Mouse (Mus musculus) stomach, embryonic 14.5 days (tissue): ENCODE data around the gene Dusp27. TPM values are rescaled to one million over a fixed set of nuclear protein-coding genes. Genes with fewer than 3 reads are reported as not detected.

ENCODE experiments used
- ATAC-seq: fragments of 200-750 bp; cut with Nextera tagmentation; 2 replicates; pipeline ENCODE4 v1.8.0; 2017; ENCODE audit warnings: low read depth, moderate TSS enrichment; ENCODE audit not compliant: insufficient number of reproducible peaks, insufficient read depth, low FRiP score
- H3K27ac ChIP-seq: fragments of 300-500 bp; sonication (generic); 2 replicates; pipeline ENCODE4 v1.5.1; 2014; ENCODE audit warnings: mild to moderate bottlenecking, low read length, moderate library complexity, mixed read lengths
- H3K27me3 ChIP-seq: fragments of 300-500 bp; sonication (generic); 2 replicates; pipeline ENCODE4 v1.6.1; 2014; ENCODE audit warnings: low read length, control low read depth, mixed read lengths; ENCODE audit not compliant: control insufficient read depth, insufficient read depth
- H3K36me3 ChIP-seq: fragments of 300-500 bp; sonication (generic); 2 replicates; pipeline ENCODE4 v1.6.1; 2014; ENCODE audit warnings: mild to moderate bottlenecking, control low read depth, low read length, moderate library complexity, mixed read lengths; ENCODE audit not compliant: control insufficient read depth, insufficient read depth
- H3K4me1 ChIP-seq: fragments of 300-500 bp; sonication (generic); 2 replicates; pipeline ENCODE4 v1.6.1; 2014; ENCODE audit warnings: low read length, control low read depth, mixed read lengths; ENCODE audit not compliant: control insufficient read depth, insufficient read depth
- H3K4me2 ChIP-seq: fragments of 300-500 bp; sonication (generic); replicated peaks from 2 replicates; pipeline ENCODE4 v1.6.1; 2014; ENCODE audit warnings: low read depth, low read length, control low read depth
- H3K4me3 ChIP-seq: fragments of 300-500 bp; sonication (generic); 2 replicates; pipeline ENCODE4 v1.5.1; 2014; ENCODE audit warnings: low read depth, low read length, control low read depth
- H3K9ac ChIP-seq: fragments of 300-500 bp; sonication (generic); replicated peaks from 2 replicates; pipeline ENCODE4 v1.6.1; 2014; ENCODE audit warnings: low read depth, mild to moderate bottlenecking, control low read depth, low read length, moderate library complexity, mixed read lengths
- H3K9me3 ChIP-seq: fragments of 300-500 bp; sonication (generic); 2 replicates; pipeline ENCODE4 v1.6.1; 2016; ENCODE audit warnings: low read depth, low read length, control low read depth; ENCODE audit not compliant: control insufficient read depth
- WGBS: fragments of 180-500 bp; shearing (Covaris S2); extraction: QIAGEN DNeasy Blood & Tissue Kit; methylation state at CpG from one replicate; pipeline ENCODE4 v1.1.7; 2014; 5-methylcytosine and 5-hydroxymethylcytosine counted together
- polyA plus RNA-seq: library from polyadenylated mRNA; unstranded; fragments of >200 nt; fragmentation: Nextera tagmentation; extraction: Ambion mirVana; gene quantifications from 2 replicates; pipeline ENCODE4 v1.2.1, GENCODE M21; 2014

Gene Dusp27
- polyA plus RNA-seq, 1 experiment from 2014 or later, result 1.9 TPM

- H3K9me3 ChIP-seq, result no peaks in the 10 kb centered on the region
- H3K4me3 ChIP-seq, result peak overlapping the region; percentile 34
- 16% methylated on average over 11 of the region's 11 CpGs for WGBS
- peak overlapping the region; percentile 68 for H3K4me2 ChIP-seq
- no peaks in the 10 kb centered on the region for H3K27me3 ChIP-seq
- H3K36me3 ChIP-seq, result no peaks in the 10 kb centered on the region
- peak; percentile 59; the same call in 1 of the 2 replicates for ATAC-seq
- H3K4me1 ChIP-seq, result peaks cover 7% of the 10 kb centered on the region; the same call in 1 of the 2 replicates
- H3K9ac ChIP-seq, result no peak overlapping the region; the same call in 1 of the 2 replicates
- H3K27ac ChIP-seq, result no peak overlapping the region
Observed at GRCm38 (mm10) chr1:166049046-166049827, 78.5 kb downstream of the Dusp27 start.

GRCm38 (mm10) chr1:166048230-166048911 is 79.4 kb downstream of the Dusp27 start:
- Histone ChIP-seq H3K36me3 (no peaks in the 10 kb centered on the region), H3K4me1 (peaks cover 9% of the 10 kb centered on the region; the same call in 1 of the 2 replicates), H3K4me3 (peak overlapping the region; percentile 34), H3K9me3 (no peaks in the 10 kb centered on the region), H3K27ac (no peak overlapping the region), H3K27me3 (no peaks in the 10 kb centered on the region), H3K4me2 (peak overlapping the region; percentile 68), H3K9ac (no peak overlapping the region; the same call in 1 of the 2 replicates)
- no peak for ATAC-seq
- WGBS, result under 1% methylated on average over 23 of the region's 23 CpGs

Other genes starting within 250 kb of the Dusp27 start
- 20.3 and 21.6 TPM in 2 replicates for gene Pou2f1, start 125.2 kb downstream of the Dusp27 start, polyA plus RNA-seq
- 5.5 and 6.0 TPM in 2 replicates for gene Gpa33, start 2.3 kb upstream of the Dusp27 start, polyA plus RNA-seq
- gene Mael, start 110.8 kb upstream of the Dusp27 start, polyA plus RNA-seq, result 0.16 TPM in 1 of 2 replicates, not detected in the other
- 1.1 TPM in 2 replicates for gene Ildr2, start 126.2 kb upstream of the Dusp27 start, polyA plus RNA-seq